Mouse (Mus musculus) neural tube, embryonic 12.5 days (tissue): ENCODE results near the gene Slc25a22. TPM values are rescaled to one million over a fixed set of nuclear protein-coding genes. Genes with fewer than 3 reads are reported as not detected.

Source experiments
- ATAC-seq: fragments of 200-750 bp; cut with Nextera tagmentation; 2 replicates; pipeline ENCODE4 v1.8.0; 2017; ENCODE audit warnings: low read depth, mild to moderate bottlenecking, moderate TSS enrichment, moderate library complexity; ENCODE audit not compliant: low FRiP score
- H3K27ac ChIP-seq: fragments of 300-500 bp; sonication (generic); 2 replicates; pipeline ENCODE4 v1.5.1; 2016
- H3K27me3 ChIP-seq: fragments of 300-500 bp; sonication (generic); replicated peaks from 2 replicates; pipeline ENCODE4 v1.6.1; 2016; ENCODE audit warnings: mild to moderate bottlenecking
- H3K36me3 ChIP-seq: fragments of 300-500 bp; sonication (generic); 2 replicates; pipeline ENCODE4 v1.6.1; 2016; ENCODE audit warnings: mild to moderate bottlenecking
- H3K4me1 ChIP-seq: fragments of 300-500 bp; sonication (generic); 2 replicates; pipeline ENCODE4 v1.6.1; 2016
- H3K4me2 ChIP-seq: fragments of 300-500 bp; sonication (generic); replicated peaks from 2 replicates; pipeline ENCODE4 v1.6.1; 2016; ENCODE audit warnings: mild to moderate bottlenecking
- H3K4me3 ChIP-seq: fragments of 300-500 bp; sonication (generic); 2 replicates; pipeline ENCODE4 v1.5.1; 2016
- H3K9ac ChIP-seq: fragments of 300-500 bp; sonication (generic); 2 replicates; pipeline ENCODE4 v1.6.1; 2016; ENCODE audit warnings: mild to moderate bottlenecking
- H3K9me3 ChIP-seq: fragments of 300-500 bp; sonication (generic); 2 replicates; pipeline ENCODE4 v1.6.1; 2016; ENCODE audit warnings: mild to moderate bottlenecking
- WGBS: fragments of 180-500 bp; shearing (Covaris S2); methylation state at CpG from one replicate; pipeline ENCODE4 v1.1.7; 2016; 5-methylcytosine and 5-hydroxymethylcytosine counted together
- polyA plus RNA-seq: library from polyadenylated mRNA; unstranded; fragments of >200 nt; fragmentation: Nextera tagmentation; extraction: Ambion mirVana; gene quantifications from 2 replicates; pipeline ENCODE4 v1.2.1, GENCODE M21; 2016

Slc25a22 gene
- polyA plus RNA-seq, 1 experiment from 2014 or later: 57.7 TPM

- Histone ChIP-seq H3K9ac (0 out of 2 replicates have a peak overlapping the region, but pooled peaks have one; percentile 17), H3K4me3 (no peak overlapping the region), H3K27ac (no peak overlapping the region), H3K4me2 (peak overlapping the region; percentile 76), H3K4me1 (peaks cover 39% of the 10 kb centered on the region), H3K9me3 (no peaks in the 10 kb centered on the region), H3K27me3 (peaks cover 18% of the 10 kb centered on the region), H3K36me3 (peaks cover 37% of the 10 kb centered on the region)
- 92% methylated on average over 18 of the region's 18 CpGs for WGBS
- no peak for ATAC-seq
These were observed 32.4 kb upstream of the Slc25a22 start for GRCm38 (mm10) chr7:141469901-141470636.

- Histone ChIP-seq H3K4me2 (peak overlapping the region; percentile 76), H3K36me3 (peaks cover 37% of the 10 kb centered on the region), H3K4me1 (peaks cover 41% of the 10 kb centered on the region), H3K9ac (peak overlapping the region; percentile 41), H3K4me3 (peak overlapping the region; percentile 63), H3K9me3 (no peaks in the 10 kb centered on the region), H3K27me3 (peaks cover 25% of the 10 kb centered on the region), H3K27ac (0 out of 2 replicates have a peak overlapping the region, but pooled peaks have one; percentile 88)
- ATAC-seq: no peak
- WGBS: 82% methylated on average over 6 of the region's 6 CpGs
These were observed 31.7 kb upstream of the Slc25a22 start for GRCm38 (mm10) chr7:141469352-141469751.

- peak overlapping the region; percentile 63 for H3K4me3 ChIP-seq
- peaks cover 32% of the 10 kb centered on the region for H3K27me3 ChIP-seq
- 24% methylated on average over 8 of the region's 8 CpGs for WGBS
- ATAC-seq: peak; percentile 82
- H3K4me2 ChIP-seq: peak overlapping the region; percentile 76
- peaks cover 34% of the 10 kb centered on the region for H3K4me1 ChIP-seq
- peaks cover 37% of the 10 kb centered on the region for H3K36me3 ChIP-seq
- peak overlapping the region; percentile 88 for H3K27ac ChIP-seq
- H3K9me3 ChIP-seq: no peaks in the 10 kb centered on the region
- H3K9ac ChIP-seq: peak overlapping the region; percentile 77
These were observed 31.0 kb upstream of the Slc25a22 start for GRCm38 (mm10) chr7:141468522-141469211.

GRCm38 (mm10) chr7:141468164-141468521 is 30.5 kb upstream of the Slc25a22 start:
- Histone ChIP-seq H3K9me3 (no peaks in the 10 kb centered on the region), H3K27ac (peak overlapping the region; percentile 88), H3K9ac (peak overlapping the region; percentile 77), H3K4me1 (peaks cover 29% of the 10 kb centered on the region), H3K36me3 (peaks cover 37% of the 10 kb centered on the region), H3K27me3 (peaks cover 38% of the 10 kb centered on the region), H3K4me2 (peak overlapping the region; percentile 76), H3K4me3 (peak overlapping the region; percentile 63)
- WGBS: 15% methylated on average over 5 of the region's 5 CpGs
- peak; percentile 26; the same call in 1 of the 2 replicates for ATAC-seq

GRCm38 (mm10) chr7:141467230-141468030 is 29.7 kb upstream of the Slc25a22 start, which contains the start of gene Cd151:
Gene Cd151, plus strand, starts transcription at chr7:141467392.
- ATAC-seq: peak; percentile 63
- under 1% methylated on average over 52 of the region's 52 CpGs for WGBS
- Histone ChIP-seq H3K9me3 (no peaks in the 10 kb centered on the region), H3K4me2 (peak within 1 kb of the TSS; percentile 76), H3K4me1 (peaks cover 29% of the 10 kb centered on the region), H3K9ac (peak within 1 kb of the TSS; percentile 77), H3K27ac (peak within 1 kb of the TSS; percentile 88), H3K27me3 (peaks cover 45% of the 10 kb centered on the region), H3K4me3 (peak within 1 kb of the TSS; percentile 63), H3K36me3 (peaks cover 31% of the 10 kb centered on the region)

GRCm38 (mm10) chr7:141466607-141467148 is 29.0 kb upstream of the Slc25a22 start:
- peak overlapping the region; percentile 63; the same call in 1 of the 2 replicates for H3K4me3 ChIP-seq
- H3K36me3 ChIP-seq: peaks cover 25% of the 10 kb centered on the region
- no peak for ATAC-seq
- H3K9ac ChIP-seq: 0 out of 2 replicates have a peak overlapping the region, but pooled peaks have one; percentile 77
- H3K27me3 ChIP-seq: peaks cover 52% of the 10 kb centered on the region
- H3K4me2 ChIP-seq: peak overlapping the region; percentile 76
- 60% methylated on average over 10 of the region's 10 CpGs for WGBS
- no peak overlapping the region for H3K27ac ChIP-seq
- peaks cover 34% of the 10 kb centered on the region for H3K4me1 ChIP-seq
- no peaks in the 10 kb centered on the region for H3K9me3 ChIP-seq

GRCm38 (mm10) chr7:141466045-141466394 is 28.3 kb upstream of the Slc25a22 start:
- H3K27ac ChIP-seq: no peak overlapping the region

GRCm38 (mm10) chr7:141465388-141466044 is 27.8 kb upstream of the Slc25a22 start:
- peak overlapping the region; percentile 29; the same call in 1 of the 2 replicates for H3K9ac ChIP-seq
- H3K4me1 ChIP-seq: peaks cover 37% of the 10 kb centered on the region
- ATAC-seq: no peak
- WGBS: 47% methylated on average over 7 of the region's 10 CpGs
- H3K27ac ChIP-seq: no peak overlapping the region
- peaks cover 14% of the 10 kb centered on the region for H3K36me3 ChIP-seq
- H3K4me3 ChIP-seq: no peak overlapping the region
- H3K4me2 ChIP-seq: peak overlapping the region; percentile 38
- H3K27me3 ChIP-seq: peaks cover 64% of the 10 kb centered on the region
- no peaks in the 10 kb centered on the region for H3K9me3 ChIP-seq

More at GRCm38 (mm10) chr7:141466045-141466394, 28.3 kb upstream of the Slc25a22 start:
- peaks cover 37% of the 10 kb centered on the region for H3K4me1 ChIP-seq
- H3K4me2 ChIP-seq: no peak overlapping the region
- H3K36me3 ChIP-seq: peaks cover 19% of the 10 kb centered on the region
- H3K9ac ChIP-seq: no peak overlapping the region
- peaks cover 59% of the 10 kb centered on the region for H3K27me3 ChIP-seq
- H3K9me3 ChIP-seq: no peaks in the 10 kb centered on the region
- ATAC-seq: no peak
- no peak overlapping the region for H3K4me3 ChIP-seq
- 70% methylated on average over 7 of the region's 7 CpGs for WGBS

- peak overlapping the region; percentile 38 for H3K4me2 ChIP-seq
- peaks cover 32% of the 10 kb centered on the region for H3K4me1 ChIP-seq
These were observed 27.0 kb upstream of the Slc25a22 start for GRCm38 (mm10) chr7:141464603-141465201.

GRCm38 (mm10) chr7:141463824-141464602 is 26.3 kb upstream of the Slc25a22 start:
- Histone ChIP-seq H3K9ac (no peak overlapping the region), H3K27me3 (peaks cover 77% of the 10 kb centered on the region), H3K4me1 (peaks cover 26% of the 10 kb centered on the region), H3K4me2 (peak overlapping the region; percentile 38), H3K36me3 (peaks cover 8% of the 10 kb centered on the region), H3K27ac (no peak overlapping the region), H3K4me3 (0 out of 2 replicates have a peak overlapping the region, but pooled peaks have one; percentile 1), H3K9me3 (no peaks in the 10 kb centered on the region)
- WGBS: 19% methylated on average over 12 of the region's 12 CpGs
- no peak for ATAC-seq

More at GRCm38 (mm10) chr7:141464603-141465201, 27.0 kb upstream of the Slc25a22 start:
- no peak overlapping the region for H3K27ac ChIP-seq
- peaks cover 8% of the 10 kb centered on the region for H3K36me3 ChIP-seq
- H3K4me3 ChIP-seq: 0 out of 2 replicates have a peak overlapping the region, but pooled peaks have one; percentile 1
- WGBS: 2% methylated on average over 38 of the region's 38 CpGs
- H3K27me3 ChIP-seq: peaks cover 72% of the 10 kb centered on the region
- no peak for ATAC-seq
- H3K9ac ChIP-seq: peak overlapping the region; percentile 29; the same call in 1 of the 2 replicates
- no peaks in the 10 kb centered on the region for H3K9me3 ChIP-seq
